Mouse (Mus musculus): ENCODE data around the gene Gm28053.

Gene Gm28053

DNA sequence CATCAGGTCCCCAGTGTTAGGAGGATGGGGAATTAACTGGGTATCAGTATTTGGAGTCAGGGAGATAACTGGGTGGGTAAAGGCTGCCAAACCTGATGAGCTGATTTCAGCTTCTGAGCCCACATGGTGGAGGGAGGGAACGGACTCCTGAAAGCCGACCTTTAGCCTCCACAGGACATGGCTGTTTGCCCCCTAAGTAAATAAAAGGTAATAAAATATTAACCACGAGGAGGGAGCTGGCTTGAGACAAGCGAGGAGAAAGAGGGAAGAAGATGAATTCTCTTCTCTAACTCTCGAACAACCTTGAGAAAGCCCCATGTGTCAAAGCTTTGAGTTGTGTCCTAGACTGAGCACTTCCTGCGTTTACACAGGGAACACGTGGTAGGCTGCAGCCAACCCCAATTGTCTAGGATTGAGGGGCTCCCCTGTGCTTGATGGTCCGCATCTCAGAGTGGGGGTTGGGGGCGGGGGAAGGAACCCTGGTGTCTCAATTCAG, 23.4 kb downstream of the Gm28053 start:
- DNase-seq = peak; percentile 61 to 81

DNA sequence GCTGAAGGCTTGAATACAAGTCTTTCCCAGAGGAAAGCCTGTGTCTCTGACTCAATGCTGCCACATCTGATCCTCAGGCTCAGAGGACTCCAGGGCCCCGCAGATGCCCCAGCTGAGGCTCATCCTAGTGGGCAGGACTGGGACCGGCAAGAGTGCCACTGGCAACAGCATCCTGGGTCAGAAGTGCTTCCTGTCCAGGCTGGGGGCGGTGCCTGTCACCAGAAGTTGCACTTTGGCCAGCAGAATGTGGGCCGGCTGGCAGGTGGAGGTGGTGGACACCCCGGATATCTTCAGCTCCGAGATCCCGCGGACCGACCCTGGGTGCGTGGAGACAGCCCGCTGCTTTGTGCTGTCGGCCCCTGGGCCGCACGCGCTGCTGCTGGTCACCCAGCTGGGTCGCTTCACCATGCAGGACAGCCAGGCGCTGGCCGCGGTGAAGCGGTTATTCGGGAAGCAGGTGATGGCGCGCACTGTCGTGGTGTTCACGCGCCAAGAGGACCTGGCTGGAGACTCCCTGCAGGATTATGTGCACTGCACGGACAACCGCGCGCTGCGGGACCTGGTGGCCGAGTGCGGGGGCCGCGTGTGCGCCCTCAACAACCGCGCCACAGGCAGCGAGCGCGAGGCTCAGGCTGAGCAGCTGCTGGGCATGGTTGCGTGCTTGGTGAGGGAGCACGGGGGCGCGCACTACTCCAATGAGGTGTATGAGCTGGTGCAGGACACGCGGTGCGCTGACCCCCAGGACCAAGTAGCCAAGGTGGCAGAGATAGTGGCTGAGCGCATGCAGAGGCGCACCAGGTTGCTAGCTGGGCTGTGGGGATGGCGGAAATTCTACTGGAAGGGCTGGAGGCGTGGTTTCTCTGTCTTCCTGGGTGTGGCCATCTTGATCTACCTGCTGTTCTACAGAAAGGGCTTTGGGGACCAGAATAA, 24.3 kb downstream of the Gm28053 start:
- DNase-seq = peak; percentile 91 to 93

DNA sequence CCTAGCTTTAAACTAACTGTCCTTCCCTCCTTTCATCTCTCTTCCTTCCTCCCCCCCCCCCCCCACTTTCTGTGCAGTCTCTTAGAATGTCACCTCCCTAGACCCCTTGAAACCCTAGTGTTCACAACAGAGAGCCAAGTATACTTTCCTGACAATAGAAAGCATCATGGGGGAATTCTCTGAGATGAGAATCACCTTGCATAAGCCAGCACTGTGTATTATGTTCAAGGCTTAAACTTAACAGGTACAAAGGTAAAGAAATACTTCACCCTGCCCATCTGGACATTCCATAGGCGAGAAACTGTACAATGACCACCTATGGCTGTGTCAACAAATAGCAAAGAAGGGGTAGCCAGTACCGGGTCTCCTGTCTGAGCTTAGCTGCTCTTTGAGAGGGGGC, 27.1 kb downstream of the Gm28053 start:
- no peak for DNase-seq

DNA sequence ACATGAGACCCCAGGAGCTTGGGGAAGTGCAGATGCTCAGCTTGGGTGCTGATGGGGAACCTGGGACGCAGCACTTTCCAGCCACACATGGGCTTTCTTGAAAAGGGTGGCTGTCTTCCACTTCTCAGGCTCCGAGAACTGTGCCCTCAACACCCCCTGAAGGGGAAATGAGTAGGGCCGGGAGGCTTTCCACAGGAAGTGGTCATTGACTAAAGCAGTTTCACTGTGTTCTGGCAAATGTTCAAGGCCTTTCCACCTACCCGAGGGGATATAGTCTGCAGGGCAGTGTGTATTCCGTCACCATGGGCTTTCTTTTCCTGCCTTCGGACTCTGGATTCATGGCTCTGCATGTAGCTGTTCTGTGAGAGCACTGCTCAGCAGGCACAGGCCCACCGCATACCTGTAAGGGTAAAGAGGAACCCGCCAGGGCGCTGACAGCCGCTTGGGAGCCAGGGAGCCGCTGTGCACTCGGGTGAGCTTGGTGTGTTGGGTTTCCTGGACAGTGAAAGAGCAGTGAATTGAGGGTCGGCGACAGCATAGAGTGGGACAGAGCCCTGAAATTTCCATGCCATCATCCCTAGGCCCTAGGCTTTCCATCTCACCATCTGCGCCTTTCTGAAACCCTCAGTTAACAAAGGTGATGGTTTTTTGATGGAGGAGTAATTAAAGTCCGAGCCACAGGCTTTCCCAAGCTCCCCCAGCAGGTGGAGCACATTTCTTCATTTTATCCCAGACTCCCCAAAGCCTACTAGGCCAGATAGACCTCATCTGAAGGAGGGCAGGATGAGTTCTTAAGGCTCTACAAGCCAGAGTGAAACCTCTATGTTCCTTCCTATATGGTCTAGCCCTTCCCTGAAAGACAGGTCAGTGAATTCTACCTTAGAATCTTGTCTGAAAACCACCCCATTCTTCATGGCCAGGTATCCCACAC, 27.8 kb downstream of the Gm28053 start, which contains the start of gene Gimap5:
TSS of gene Gimap5 (plus strand) at position 239 of the 931 bp plus-strand sequence.
- DNase-seq = peak; percentile 74 to 83

DNA sequence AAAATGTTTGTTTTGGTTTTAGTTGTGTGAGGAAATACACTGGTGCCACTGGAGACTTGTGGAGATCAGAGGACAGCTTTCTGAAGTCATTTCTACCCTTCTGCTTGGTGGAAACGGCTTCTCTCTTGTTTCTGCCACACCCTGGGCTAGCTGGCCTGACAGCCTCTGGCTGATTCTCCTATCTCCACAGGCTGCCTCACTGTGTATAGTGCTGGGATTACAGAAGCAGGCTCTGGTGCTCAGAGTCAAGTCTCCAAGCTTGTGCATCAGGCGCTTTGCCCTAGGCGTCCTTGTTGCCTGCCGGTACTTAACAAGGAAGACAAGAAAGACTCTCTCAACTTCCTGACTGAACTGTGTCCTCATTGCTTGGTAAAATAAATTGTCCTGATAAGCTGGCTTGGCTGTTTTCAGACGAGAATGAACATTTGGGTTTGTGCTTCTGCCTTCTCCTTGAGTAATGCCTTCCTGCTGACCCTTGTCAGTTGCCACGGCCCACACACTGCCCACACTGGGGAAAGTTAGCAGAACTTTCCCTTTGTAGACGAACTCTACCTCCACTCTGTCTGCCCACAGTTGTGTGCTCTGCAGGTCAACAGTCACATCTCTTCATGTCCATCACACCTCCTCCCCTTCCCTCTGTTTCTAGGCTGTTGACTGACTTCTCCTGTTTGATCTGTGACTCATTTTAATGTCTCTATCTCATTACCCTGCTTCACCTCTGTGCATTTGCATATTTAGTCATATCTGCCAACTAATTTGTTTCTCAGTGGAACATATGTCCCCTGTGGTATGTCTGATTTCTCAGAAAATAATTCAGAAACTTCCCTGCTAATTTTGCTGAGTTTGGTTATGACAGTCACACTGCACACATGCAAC, 28.9 kb downstream of the Gm28053 start:
- peak; percentile 49 to 53 for DNase-seq

DNA sequence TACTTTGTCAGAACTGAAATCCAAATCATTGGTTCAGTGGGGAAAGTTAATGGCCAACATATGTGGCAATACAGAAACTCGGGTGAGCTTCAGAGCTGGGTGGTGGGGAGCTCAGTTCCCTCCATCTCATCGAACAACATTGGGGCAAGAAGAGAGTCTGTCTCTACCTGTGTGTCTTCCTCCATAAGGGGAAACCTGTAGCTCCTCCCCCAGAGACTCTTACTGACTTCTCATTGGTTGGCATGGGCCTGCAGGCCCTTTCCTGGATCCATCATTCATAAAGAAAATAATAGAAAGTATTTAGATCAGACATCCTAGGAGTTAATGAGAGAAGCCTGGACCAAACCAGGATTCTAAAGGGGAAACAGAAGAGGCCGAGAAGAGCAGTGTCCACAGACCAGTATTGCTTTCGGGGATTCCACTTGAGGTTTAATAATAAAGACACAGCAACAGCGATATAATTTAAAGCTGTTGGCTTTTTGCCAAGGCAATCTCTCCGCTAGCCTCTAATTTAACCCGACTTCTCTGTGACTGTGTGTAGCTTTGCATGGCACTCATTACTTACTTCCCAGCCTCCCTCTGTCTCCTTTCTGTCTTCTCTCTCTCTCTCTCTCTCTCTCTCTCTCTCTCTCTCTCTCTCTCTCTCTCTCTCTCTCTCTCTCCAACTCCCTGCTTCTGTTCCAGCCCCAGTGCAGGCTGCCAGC, 45.3 kb downstream of the Gm28053 start:
- no peak for DNase-seq

DNA sequence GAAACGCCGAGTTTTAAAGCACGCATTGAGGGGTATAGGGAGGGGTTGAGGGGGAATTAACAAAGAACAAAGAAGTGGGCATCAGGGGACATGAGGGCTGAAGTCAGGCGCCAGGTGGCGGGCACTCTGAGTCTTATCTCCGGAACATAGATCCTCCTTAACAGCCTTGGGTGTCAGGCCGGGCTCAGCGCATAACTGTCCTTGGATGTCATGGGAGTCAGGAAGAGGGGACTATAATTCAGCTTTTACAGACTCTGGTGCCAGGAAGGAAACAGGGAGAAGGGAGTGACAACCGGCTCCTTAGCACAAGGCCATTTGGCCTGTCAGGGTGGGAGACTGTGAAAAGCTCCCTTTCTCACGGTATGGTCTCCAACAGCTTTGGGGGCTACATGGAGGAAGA, 46.1 kb downstream of the Gm28053 start:
- no peak for DNase-seq

DNA sequence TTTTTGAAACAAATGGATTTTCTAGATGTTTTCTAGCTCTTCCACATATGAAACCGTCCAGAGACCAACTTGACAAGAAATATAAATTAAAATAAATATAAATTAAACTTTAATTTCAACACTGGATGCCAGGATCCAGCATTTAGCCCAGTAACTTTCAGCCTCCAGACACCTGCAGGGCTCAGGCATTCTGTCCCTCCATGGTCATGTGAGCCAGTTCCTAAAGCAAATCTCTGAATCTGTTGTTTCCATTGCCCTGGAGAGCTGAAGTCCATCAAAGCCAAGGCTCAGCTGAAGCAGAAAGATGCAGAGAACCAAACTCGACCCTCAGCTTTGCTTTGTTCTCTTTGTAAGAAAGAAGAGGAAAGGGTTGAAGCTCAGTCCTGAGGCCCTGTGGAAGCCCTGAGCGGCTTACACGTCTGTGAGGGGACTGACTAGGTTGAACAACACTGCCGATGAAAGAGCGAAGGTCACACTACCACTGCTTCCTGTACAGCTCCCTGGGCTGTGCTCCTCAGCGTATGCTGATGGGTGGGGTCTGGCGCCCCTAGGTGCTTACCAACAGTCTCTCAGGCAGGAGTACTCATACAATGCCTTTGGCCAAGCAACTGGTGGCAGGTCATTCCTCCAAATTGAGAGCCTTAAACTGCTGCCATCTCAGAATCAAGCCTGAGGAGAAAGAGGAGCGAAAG, 49.9 kb downstream of the Gm28053 start:
- DNase-seq = no peak

DNA sequence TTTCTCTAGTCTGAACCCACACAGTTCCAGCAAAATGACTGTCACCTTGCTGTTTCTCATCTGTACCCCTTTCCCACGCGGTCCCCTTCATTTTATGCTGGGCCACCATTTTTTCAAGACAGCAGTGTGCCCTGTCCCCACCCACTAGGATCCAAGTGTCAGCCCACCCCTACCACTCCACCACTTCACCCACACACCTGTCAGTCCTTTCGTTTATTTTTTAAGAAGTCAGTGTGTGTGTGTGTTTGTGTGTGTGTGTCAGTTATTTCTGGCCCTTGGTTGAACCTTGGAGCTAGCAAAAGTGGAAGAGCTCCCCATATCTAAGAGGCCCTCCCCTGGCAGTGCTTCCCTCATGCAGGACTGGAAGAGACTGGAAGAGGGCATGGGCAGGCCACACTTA, 50.5 kb downstream of the Gm28053 start:
- DNase-seq = no peak

DNA sequence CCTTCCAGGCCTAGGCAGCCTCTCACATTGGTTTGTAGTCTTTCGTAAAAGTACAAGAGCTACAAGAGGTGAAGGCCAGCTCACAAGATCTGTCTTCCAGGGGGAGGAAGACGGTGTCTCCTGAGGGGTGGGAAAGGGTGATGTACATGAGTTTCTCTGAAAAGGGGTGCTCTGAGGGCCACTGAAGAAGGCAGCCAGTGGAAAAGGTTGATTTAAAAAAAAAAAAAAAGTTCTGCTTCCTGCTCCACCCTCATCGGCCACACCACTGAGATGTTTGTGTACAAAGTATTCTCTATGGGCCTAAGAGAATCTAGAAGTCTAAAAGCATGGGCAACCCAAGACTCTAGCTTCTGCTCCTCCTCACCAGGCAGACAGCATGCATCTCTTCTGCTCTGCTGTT, 52.3 kb downstream of the Gm28053 start, which contains the start of gene Gimap3:
TSS of gene Gimap3 (minus strand) at position 156 of the 400 bp plus-strand sequence.
- no peak for DNase-seq

DNA sequence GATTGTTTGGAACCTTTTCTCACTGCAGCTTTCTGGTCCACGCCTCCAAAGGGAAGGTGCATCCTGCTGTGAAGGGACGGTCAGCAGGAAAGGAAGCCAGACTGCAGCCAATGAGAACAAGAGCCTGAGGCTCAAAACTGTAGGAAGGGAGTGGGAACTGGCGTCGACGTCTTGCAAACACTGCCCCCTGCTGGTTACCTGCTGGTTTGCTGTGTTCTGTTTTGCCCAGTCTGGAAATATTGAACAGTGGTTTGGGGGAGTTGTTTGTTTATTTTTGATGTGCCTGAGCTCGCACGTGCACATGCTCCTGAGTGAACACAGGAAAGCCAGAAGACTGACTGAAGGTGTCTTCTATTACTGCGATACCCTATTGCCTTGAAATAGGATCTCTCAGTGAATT, 53.6 kb downstream of the Gm28053 start:
- DNase-seq = peak; percentile 92 to 95

DNA sequence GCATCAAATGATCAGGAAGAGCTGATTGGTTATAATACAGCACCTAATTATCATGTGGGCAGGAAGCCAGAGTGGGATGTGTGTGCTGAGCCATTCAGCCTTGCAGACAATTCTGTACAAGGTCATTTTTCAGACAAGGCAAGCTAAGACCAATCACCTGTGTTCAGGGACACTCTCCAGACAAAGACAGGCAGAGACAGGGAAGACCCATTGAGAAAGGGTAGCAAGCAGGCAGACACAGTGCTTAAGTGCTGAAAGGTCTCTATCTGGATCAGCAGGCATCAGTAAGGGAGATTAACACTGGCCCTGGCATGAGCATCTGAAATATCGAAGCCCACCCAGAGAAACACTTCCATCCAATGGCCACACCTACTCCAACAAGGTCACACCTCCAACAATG, 66.0 kb downstream of the Gm28053 start:
- no peak for DNase-seq

DNA sequence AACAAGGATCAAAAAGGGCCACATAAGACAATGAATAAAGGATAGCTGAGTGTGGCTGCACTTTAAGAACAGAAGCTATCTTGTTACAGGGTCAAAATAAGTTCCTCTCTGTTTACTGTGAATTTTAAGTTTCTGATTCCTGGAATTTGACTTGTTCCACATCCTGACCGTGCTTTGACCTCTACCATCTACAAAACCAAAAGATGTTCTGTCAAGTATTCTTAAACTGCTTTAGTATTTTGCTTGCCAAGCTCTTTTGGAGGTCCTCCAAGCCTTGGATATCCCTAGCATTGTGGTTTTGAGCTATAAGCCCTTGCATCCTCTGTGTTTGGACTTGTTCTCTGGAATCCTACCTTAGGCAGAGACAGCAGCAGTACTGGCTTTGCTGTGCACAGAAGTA, 66.8 kb downstream of the Gm28053 start:
- peak; percentile 64 to 85 for DNase-seq

DNA sequence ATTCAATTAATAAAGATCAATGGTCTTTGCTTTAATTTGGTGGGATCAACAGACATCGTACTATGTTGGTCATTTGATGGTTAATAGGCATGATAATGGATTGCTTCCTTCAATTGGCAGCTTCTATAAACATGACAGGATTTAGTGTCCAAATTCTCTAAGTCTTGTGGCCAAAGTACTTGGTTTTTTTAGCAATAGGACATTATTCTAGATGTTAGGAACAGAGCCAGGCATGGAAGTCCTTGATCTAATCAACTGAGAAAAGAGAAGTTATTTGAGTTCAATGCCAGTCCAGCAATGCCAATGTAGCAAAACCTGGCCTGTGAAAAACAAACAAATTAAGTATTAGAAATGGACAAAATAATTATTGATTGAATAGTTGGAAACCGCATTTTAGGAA, 67.2 kb downstream of the Gm28053 start:
- DNase-seq = peak in 1 of 2 experiments; percentile 21

DNA sequence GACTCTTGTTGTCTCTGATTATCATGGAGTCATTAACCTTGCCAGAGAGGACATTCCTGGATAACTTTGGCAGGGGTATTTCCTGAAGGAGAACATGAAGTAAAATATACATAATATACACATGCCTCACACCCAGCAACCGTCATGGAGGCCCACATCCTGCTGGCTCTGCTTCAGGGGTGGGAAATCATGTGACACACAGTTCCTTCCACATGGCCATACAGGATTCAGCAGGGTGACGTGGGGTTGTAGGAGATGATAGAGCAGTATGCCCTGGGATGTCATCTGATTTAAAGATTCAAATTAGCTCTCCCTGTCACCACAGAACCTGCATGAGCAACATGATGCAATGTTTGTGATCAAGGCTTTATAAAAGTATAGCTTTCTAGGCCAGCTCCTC, 69.5 kb downstream of the Gm28053 start:
- DNase-seq = no peak

DNA sequence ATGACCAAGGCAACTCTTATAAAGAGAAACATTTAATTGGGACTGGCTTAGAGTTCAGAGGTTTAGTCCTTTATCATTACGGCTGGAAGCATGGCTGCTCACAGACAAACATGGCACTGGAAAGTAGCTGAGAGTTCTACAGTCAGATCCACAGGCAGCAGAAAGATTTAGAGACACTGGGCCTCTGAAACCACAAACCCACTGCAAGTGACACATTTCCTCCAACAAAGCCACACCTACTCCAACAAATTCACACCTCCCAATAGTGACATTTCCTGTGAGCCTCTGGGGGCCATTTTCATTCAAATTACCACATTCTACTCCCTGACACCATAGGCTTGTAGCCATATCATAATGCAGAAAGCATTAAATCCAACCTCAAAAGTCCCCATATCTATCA, 83.5 kb downstream of the Gm28053 start:
- no peak for DNase-seq
